Mouse (Mus musculus): Measurements from ENCODE around the gene Slc12a1. TPM values are rescaled to one million over a fixed set of nuclear protein-coding genes. Genes with fewer than 3 reads are reported as not detected.

Gene Slc12a1
- polyA plus RNA-seq, 1 experiment from 2014 or later: not detected

DNA sequence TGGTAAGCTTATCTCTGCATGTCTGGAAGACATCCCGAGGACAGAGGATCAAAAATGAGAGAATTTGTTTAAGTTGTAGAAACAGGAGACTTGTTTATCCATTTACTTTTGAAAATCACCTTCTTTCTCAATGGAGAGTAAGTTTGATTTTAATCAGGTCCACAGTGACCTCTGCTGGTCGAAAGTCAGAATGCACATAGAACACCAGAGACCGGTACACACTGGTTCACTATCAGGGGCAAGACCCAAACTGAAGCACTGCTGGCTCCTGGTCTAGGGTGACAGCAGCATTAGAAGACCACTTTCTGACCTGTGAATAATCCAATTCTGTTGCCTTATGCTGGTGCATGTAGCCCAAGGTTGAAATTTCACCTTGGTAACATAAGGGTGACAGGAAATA lies 62.3 kb downstream of the Slc12a1 start:
- ATAC-seq (ENCODE audit: insufficient read depth, low FRiP score, low read depth): no peak
- H3K27ac ChIP-seq: no peak overlapping the region
- no peaks in the 10 kb centered on the region for H3K9me3 ChIP-seq
- no peak overlapping the region for H3K4me2 ChIP-seq
- no peaks in the 10 kb centered on the region for H3K36me3 ChIP-seq
- H3K9ac ChIP-seq: no peak overlapping the region
- H3K4me1 ChIP-seq: 0 out of 2 replicates have a peak, but pooled peaks cover 4% of the 10 kb centered on the region
- no peak overlapping the region for H3K4me3 ChIP-seq (replicated peaks)
- no peaks in the 10 kb centered on the region for H3K27me3 ChIP-seq (replicated peaks)
- 6% methylated on average over 3 of the region's 3 CpGs for WGBS

DNA sequence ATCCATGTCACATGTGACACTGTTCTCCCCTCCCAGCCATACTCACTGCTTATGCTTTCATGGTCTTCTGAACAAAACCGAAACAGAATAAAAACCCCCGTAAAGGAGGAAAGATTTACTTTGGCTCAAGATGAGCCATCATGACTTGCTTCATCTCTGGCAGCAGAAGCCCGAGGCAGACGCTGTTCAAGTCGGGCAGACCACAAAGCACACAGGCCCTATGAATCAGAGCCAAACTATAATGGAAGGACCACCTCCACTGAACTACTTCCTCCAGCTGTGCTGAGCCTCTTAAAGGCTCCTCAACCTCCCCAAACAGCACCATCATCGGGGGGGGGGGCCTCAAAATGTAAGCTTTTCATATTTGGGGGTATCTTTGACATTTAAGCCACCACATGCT lies 65.0 kb downstream of the Slc12a1 start:
- 67% methylated on average over 6 of the region's 6 CpGs for WGBS
- ATAC-seq (ENCODE audit: insufficient read depth, low FRiP score, low read depth): no peak
- Histone ChIP-seq H3K27ac (no peak overlapping the region), H3K9ac (no peak overlapping the region), H3K4me1 (no peaks in the 10 kb centered on the region), H3K4me3 (replicated peaks) (no peak overlapping the region), H3K27me3 (replicated peaks) (no peaks in the 10 kb centered on the region), H3K36me3 (no peaks in the 10 kb centered on the region), H3K9me3 (no peaks in the 10 kb centered on the region), H3K4me2 (no peak overlapping the region)

DNA sequence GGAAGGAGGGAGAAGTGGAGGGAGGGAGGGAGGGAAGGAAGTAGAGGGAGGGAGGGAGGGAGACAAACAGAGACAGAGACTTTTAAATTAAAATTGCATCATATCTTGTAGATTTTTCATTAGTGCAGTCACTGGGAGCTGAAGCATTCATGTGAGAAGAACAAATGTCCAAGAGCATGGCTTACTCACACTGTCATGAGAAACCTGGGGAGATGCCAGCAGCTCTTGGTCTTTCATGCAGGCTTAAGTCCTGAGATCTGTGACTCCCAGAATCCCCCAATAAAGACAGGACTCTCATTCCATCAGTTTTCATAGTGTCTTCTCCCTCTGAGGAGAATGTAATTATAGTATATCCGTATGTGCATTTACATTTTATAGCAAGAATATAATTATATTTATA lies 66.3 kb downstream of the Slc12a1 start:
- WGBS: 78% methylated on average over 1 of the region's 1 CpGs
- Histone ChIP-seq H3K36me3 (no peaks in the 10 kb centered on the region), H3K9ac (no peak overlapping the region), H3K4me3 (replicated peaks) (no peak overlapping the region), H3K27me3 (replicated peaks) (no peaks in the 10 kb centered on the region), H3K4me1 (no peaks in the 10 kb centered on the region), H3K4me2 (no peak overlapping the region), H3K27ac (no peak overlapping the region), H3K9me3 (no peaks in the 10 kb centered on the region)
- ATAC-seq (ENCODE audit: insufficient read depth, low FRiP score, low read depth): no peak

DNA sequence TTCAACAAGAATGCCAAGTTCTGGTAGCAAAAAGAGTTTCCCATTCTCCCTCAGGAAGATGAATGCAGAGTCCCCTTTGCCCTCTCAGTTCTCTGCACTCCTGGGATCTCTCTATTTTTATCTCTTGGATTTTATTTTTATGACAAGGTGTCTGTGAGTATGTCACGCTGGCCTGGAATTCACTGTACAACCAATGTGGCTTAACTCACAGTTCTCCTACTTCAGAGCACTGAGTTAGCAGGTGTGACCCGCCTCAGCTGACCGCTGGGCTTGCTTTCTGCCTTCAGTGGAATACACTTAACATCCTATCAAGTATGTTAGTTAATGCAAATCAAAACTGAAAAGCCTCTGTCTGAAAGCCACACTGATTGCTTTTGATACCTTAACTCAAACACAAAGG lies 67.0 kb downstream of the Slc12a1 start:
- Histone ChIP-seq H3K27ac (no peak overlapping the region), H3K36me3 (no peaks in the 10 kb centered on the region), H3K4me3 (replicated peaks) (no peak overlapping the region), H3K4me1 (no peaks in the 10 kb centered on the region), H3K4me2 (no peak overlapping the region), H3K27me3 (replicated peaks) (no peaks in the 10 kb centered on the region), H3K9ac (no peak overlapping the region), H3K9me3 (no peaks in the 10 kb centered on the region)
- ATAC-seq (ENCODE audit: insufficient read depth, low FRiP score, low read depth): no peak
- 74% methylated on average over 3 of the region's 3 CpGs for WGBS

DNA sequence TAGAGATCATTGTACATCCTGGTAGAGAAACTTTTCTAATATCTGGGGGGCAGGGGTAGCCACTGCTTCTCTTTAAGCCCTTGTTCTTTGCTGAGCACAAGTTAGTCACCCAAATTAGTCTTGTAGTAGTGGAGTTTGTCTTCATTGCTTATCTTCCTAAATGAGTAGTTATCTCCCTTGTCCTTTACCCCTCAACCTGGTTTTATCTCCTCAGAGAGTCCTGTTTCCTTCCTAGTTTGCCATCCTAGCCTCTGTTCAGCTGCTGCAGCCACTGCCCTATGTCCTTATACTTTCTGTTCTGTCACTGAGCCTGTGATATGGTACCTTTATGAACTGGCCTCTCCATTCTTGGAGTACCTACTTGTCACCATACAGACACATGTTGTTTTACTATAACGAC lies 69.4 kb downstream of the Slc12a1 start:
- no peak overlapping the region for H3K4me3 ChIP-seq (replicated peaks)
- no peaks in the 10 kb centered on the region for H3K4me1 ChIP-seq
- no peak overlapping the region for H3K9ac ChIP-seq
- WGBS: 90% methylated on average over 1 of the region's 1 CpGs
- no peak overlapping the region for H3K4me2 ChIP-seq
- no peaks in the 10 kb centered on the region for H3K27me3 ChIP-seq (replicated peaks)
- no peaks in the 10 kb centered on the region for H3K9me3 ChIP-seq
- ATAC-seq (ENCODE audit: insufficient read depth, low FRiP score, low read depth): no peak
- no peak overlapping the region for H3K27ac ChIP-seq
- H3K36me3 ChIP-seq: no peaks in the 10 kb centered on the region

DNA sequence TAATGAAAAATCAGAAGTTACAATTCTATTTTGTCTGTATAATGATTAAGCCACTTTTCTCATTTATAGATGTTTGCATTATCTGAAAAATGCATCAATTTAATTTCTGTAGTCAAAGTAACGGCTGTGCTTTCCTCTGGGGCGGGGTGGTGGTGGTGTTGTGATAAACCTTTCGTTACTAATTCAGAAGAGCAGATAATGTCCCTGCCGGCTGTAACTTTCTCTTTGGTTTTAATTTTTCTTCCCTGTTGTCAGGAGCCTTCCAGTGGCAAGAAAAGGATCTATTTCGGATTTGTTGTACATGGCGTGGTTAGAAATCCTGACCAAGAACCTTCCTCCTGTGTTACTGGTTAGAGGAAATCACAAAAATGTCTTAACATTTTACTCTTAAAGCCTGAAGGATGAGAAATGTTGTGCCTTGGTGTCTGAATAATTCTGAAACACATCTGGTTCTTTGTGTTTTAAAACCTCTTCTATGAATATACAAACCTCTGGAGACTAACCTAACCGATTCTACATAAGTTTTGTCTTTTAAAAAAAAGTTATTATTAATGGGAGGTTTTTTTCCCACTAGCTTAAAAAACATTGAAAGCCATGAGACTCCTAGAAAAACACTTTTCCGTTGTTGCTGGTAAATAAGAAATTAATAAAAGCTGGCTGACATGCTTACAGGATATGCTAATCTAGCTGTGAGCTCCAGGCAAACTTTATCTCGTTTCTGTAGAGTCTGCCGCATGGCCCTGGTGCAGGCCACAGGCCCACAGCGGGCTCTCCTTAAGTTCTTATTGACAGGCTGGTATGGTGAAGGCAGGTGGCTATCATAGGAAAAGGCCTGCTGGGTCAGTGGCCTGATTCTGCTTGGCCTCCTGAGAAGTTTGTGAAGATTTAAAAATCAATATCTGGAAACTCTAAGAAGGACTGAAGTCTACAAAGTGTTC lies 76.4 kb downstream of the Slc12a1 start:
- Histone ChIP-seq H3K36me3 (no peaks in the 10 kb centered on the region), H3K4me2 (no peak overlapping the region), H3K4me3 (replicated peaks) (no peak overlapping the region), H3K9ac (no peak overlapping the region), H3K27ac (no peak overlapping the region), H3K9me3 (no peaks in the 10 kb centered on the region), H3K4me1 (no peaks in the 10 kb centered on the region), H3K27me3 (replicated peaks) (no peaks in the 10 kb centered on the region)
- 70% methylated on average over 11 of the region's 11 CpGs for WGBS
- ATAC-seq (ENCODE audit: insufficient read depth, low FRiP score, low read depth): no peak

DNA sequence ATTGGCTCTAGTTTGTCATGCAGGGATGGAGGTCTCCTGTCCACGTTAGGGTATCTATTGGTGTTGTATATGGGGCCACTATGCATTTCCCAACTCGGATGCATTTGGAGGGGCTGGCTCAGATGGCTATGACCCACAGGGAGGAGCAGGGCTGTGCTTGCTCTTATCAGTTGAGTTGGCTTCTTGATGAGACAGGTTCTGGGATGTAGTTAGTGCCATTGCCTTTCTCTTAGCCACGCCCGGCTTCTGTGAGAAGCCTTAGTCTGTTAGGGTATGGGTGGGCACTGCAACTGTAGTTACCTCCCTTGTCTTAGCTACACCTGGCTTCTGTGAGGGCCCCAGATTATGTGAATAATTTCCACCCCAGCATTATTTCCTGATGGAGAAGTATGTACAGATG lies 79.9 kb downstream of the Slc12a1 start:
- H3K36me3 ChIP-seq: no peaks in the 10 kb centered on the region
- no peak overlapping the region for H3K9ac ChIP-seq
- no peaks in the 10 kb centered on the region for H3K27me3 ChIP-seq (replicated peaks)
- no peaks in the 10 kb centered on the region for H3K9me3 ChIP-seq
- WGBS: 79% methylated on average over 4 of the region's 4 CpGs
- H3K4me1 ChIP-seq: no peaks in the 10 kb centered on the region
- H3K4me3 ChIP-seq (replicated peaks): no peak overlapping the region
- no peak overlapping the region for H3K27ac ChIP-seq
- H3K4me2 ChIP-seq: no peak overlapping the region
- no peak for ATAC-seq (ENCODE audit: insufficient read depth, low FRiP score, low read depth)

DNA sequence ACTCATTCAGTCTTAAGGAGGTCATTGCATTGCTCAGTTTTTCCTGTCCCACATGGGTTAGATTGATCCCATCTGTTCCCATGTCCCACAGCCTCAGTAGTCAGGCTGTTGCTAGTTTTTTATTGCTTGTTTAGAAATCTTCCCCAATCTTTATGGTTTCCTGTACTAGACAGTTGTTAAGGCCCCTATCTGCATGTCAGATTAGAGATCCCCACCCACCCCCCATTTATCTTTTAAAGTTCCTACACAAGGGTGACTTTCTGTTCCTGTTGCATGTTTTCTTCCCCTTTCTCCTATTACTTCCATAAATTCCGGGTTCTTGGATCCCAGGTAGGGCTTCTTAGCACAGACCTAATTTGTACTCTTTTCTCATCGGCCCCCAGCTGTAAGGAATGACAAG lies 81.2 kb downstream of the Slc12a1 start:
- Histone ChIP-seq H3K36me3 (no peaks in the 10 kb centered on the region), H3K4me1 (no peaks in the 10 kb centered on the region), H3K9ac (no peak overlapping the region), H3K9me3 (no peaks in the 10 kb centered on the region), H3K4me3 (replicated peaks) (no peak overlapping the region), H3K4me2 (no peak overlapping the region), H3K27me3 (replicated peaks) (no peaks in the 10 kb centered on the region), H3K27ac (no peak overlapping the region)
- ATAC-seq (ENCODE audit: insufficient read depth, low FRiP score, low read depth): no peak
- WGBS: 67% methylated on average over 2 of the region's 2 CpGs

DNA sequence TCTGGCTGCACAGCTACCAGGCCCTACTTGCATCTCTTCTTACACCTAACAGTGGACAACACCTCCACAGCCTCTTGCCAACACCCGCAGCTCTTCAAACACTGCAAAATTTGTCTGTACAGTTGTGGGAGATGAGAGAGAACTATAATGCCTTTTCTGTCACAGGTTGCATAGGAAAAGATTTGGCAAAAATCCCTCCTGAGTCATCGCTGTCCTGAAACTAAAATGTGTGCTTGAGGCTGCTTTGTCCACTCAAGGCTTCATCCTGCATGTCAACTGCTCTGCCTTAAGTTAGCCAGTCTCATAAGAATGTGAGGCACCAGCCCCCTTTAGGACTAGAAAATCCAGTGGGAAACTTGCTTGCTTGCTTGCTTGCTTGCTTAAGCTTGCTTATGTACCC lies 81.7 kb downstream of the Slc12a1 start:
- Histone ChIP-seq H3K4me3 (replicated peaks) (no peak overlapping the region), H3K9me3 (no peaks in the 10 kb centered on the region), H3K4me2 (no peak overlapping the region), H3K9ac (no peak overlapping the region), H3K27me3 (replicated peaks) (no peaks in the 10 kb centered on the region), H3K36me3 (no peaks in the 10 kb centered on the region), H3K4me1 (no peaks in the 10 kb centered on the region), H3K27ac (no peak overlapping the region)
- ATAC-seq (ENCODE audit: insufficient read depth, low FRiP score, low read depth): no peak
- 74% methylated on average over 2 of the region's 2 CpGs for WGBS

DNA sequence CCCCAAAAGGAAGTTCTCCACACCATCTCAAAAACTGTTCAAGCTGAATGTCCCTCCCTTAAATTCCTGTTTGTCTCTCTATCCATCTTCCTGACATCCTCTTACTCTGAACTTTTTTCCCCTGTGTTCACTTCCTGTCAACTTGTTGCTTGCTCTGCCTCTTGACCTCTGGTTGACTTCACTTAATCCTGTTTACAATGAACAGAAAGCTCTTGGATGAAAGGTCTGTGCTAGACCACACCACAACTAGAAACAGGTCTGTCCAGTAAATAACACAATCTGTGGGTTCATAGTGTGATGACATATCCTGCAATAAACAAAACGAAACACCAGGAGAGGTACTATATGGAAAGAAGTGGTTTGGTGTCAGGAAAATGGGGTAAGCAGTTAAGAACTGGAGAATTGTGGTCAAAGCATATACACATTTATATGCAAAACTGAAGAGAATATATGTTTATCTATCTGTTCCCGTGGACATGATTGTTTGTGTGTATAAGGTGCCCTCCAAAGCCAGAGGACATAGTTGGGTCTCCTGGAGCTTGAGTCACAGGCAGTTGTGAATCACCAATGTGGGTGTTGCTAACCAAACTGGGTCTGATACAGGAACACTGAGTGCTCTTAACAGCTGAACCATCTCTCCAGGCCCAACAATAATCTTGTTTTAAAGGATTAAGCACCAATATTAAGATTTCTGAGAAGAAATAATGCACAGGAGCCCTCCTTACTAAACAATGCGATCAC lies 93.4 kb downstream of the Slc12a1 start:
- Histone ChIP-seq H3K36me3 (no peaks in the 10 kb centered on the region), H3K4me3 (replicated peaks) (no peak overlapping the region), H3K9me3 (no peaks in the 10 kb centered on the region), H3K9ac (no peak overlapping the region), H3K4me2 (no peak overlapping the region), H3K27ac (no peak overlapping the region), H3K4me1 (peaks cover 10% of the 10 kb centered on the region; the same call in 1 of the 2 replicates), H3K27me3 (replicated peaks) (no peaks in the 10 kb centered on the region)
- WGBS: 69% methylated on average over 3 of the region's 3 CpGs
- ATAC-seq (ENCODE audit: insufficient read depth, low FRiP score, low read depth): no peak

DNA sequence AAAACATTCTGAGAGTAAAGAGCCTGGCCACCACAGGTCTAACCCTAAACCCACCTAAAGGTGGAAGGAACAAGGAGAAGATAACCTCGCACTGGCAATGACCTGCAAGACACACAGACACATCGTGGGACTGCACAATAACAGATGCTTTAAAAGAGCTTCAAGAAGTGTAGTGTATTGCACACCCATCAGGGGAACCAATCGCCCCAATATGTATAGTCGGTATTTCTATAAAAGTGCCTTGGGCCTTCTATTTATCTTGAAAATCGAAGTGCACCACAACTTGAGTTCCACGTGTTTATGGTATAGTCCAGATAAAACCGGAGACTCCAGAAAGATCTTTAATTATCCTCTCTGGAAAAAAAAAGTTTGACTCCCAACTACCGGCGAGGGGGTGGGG lies 94.4 kb downstream of the Slc12a1 start:
- no peaks in the 10 kb centered on the region for H3K9me3 ChIP-seq
- 12% methylated on average over 9 of the region's 9 CpGs for WGBS
- no peak for ATAC-seq (ENCODE audit: insufficient read depth, low FRiP score, low read depth)
- peak overlapping the region; percentile 95; the same call in 1 of the 2 replicates for H3K27ac ChIP-seq
- peak overlapping the region; percentile 71 for H3K4me2 ChIP-seq
- peaks cover 6% of the 10 kb centered on the region; the same call in 1 of the 2 replicates for H3K36me3 ChIP-seq
- peak overlapping the region; percentile 13; the same call in 1 of the 2 replicates for H3K9ac ChIP-seq
- H3K4me1 ChIP-seq: peaks cover 10% of the 10 kb centered on the region; the same call in 1 of the 2 replicates
- H3K4me3 ChIP-seq (replicated peaks): peak overlapping the region; percentile 76
- H3K27me3 ChIP-seq (replicated peaks): no peaks in the 10 kb centered on the region
